Mouse (Mus musculus): ENCODE data around the gene Zfp493.
"Not testable (repeated sequence)": the region's sequence is repeated elsewhere in the genome, so short reads cannot be mapped to it uniquely, and the experiment has no call there.

DNA sequence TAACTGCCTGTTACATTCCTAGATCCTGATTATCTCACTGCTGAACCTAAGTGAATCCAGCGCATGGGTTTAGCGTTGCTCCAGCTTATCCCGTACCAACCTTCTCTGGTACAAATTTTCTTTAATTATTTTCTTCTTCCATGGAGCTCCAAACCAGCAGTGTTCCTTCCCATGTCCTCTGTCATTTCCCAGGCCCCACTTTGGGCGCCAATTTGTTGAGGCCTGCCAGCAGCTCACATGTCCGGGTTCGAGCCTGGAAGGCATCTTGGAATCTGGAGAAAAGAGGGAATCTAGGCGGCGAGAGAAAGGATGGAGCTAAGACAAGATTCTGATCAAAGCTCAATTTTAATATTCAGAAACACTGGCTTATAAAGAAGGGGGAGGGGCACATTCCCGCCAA, 45.1 kb upstream of the Zfp493 start:
- not testable (repeated sequence) for TF ChIP-seq CTCF (conservative IDR thresholded peaks at IDR 0.05; ENCODE audit: insufficient read depth, insufficient read length, low read depth, low read length); POLR2A (IDR thresholded peaks at IDR 0.05; ENCODE audit: low read depth, low read length)

Measured in kidney, adult 2 months (tissue).